Mouse (Mus musculus): ENCODE measurements around the gene Rhd. TPM values are rescaled to one million over a fixed set of nuclear protein-coding genes. Genes with fewer than 3 reads are reported as not detected.

The Rhd gene
- polyA plus RNA-seq, 1 experiment: 0.09 TPM

DNA sequence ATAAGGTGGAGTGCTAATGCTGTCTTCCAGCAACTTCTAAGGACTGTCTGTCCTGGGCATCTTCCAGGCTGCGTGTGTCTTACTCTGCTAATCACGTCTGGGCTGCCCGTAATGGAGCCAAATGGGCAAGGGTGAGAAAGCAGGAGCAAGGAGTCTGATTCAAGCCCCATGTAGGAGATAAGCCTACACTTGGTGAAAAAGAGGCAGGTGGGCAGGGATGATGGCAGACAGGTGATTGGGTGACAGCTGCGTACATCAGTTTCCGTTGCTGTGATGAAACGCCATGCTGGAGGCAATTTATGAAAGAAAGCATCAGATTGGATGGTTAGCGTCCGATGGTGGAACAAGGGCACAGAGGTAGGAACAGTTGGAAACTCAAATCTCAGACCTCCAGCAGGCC is 2.9 kb downstream of the Rhd start:
- H3K27me3 ChIP-seq (replicated peaks; ENCODE audit: control insufficient read depth, insufficient read depth, low read length): no peaks in the 10 kb centered on the region
- H3K4me1 ChIP-seq (ENCODE audit: control insufficient read depth, insufficient read depth, low read length): no peaks in the 10 kb centered on the region; the same call in 1 of the 2 replicates
- H3K27ac ChIP-seq (ENCODE audit: insufficient read depth, low read depth, low read length): no peak overlapping the region
- no peak overlapping the region for H3K4me3 ChIP-seq (ENCODE audit: insufficient read depth, low read depth, low read length)
- no peak for TF ChIP-seq CTCF (conservative IDR thresholded peaks at IDR 0.05; ENCODE audit: insufficient read depth, insufficient read length, low read depth, low read length)
- TF ChIP-seq POLR2A (IDR thresholded peaks at IDR 0.05; ENCODE audit: low read depth, low read length): no peak
- H3K36me3 ChIP-seq (ENCODE audit: control insufficient read depth, insufficient read depth, low read length): no peaks in the 10 kb centered on the region
- DNase-seq: no peak
- whole genome bisulfite sequencing: 90% methylated on average over 8 of the region's 8 CpGs

DNA sequence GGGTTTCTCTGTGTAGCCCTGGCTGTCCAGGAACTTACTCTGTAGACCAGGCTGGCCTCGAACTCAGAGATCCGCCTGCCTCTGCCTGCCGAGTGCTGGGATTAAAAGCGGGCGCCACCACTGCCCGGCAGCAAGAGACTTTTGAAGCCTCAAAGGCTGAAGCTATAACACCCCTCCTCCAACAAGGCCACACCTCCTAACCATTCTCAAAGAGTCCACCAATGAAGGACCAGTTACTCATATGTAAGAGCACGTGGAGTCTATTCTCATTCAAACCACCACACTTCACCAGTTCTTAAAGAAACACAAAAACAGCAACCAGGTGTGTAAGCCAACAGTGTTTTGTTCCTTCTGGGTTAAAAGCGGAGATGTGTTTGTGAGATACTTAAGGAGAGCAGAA is 3.3 kb downstream of the Rhd start:
- H3K36me3 ChIP-seq (ENCODE audit: control insufficient read depth, insufficient read depth, low read length): no peaks in the 10 kb centered on the region
- H3K4me1 ChIP-seq (ENCODE audit: control insufficient read depth, insufficient read depth, low read length): no peaks in the 10 kb centered on the region
- H3K27ac ChIP-seq (ENCODE audit: insufficient read depth, low read depth, low read length): no peak overlapping the region
- H3K4me3 ChIP-seq (ENCODE audit: insufficient read depth, low read depth, low read length): no peak overlapping the region
- TF ChIP-seq POLR2A (IDR thresholded peaks at IDR 0.05; ENCODE audit: low read depth, low read length) (no peak), CTCF (conservative IDR thresholded peaks at IDR 0.05; ENCODE audit: insufficient read depth, insufficient read length, low read depth, low read length) (no peak)
- no peaks in the 10 kb centered on the region for H3K27me3 ChIP-seq (replicated peaks; ENCODE audit: control insufficient read depth, insufficient read depth, low read length)
- 89% methylated on average over 8 of the region's 8 CpGs for WGBS
- DNase-seq: no peak

DNA sequence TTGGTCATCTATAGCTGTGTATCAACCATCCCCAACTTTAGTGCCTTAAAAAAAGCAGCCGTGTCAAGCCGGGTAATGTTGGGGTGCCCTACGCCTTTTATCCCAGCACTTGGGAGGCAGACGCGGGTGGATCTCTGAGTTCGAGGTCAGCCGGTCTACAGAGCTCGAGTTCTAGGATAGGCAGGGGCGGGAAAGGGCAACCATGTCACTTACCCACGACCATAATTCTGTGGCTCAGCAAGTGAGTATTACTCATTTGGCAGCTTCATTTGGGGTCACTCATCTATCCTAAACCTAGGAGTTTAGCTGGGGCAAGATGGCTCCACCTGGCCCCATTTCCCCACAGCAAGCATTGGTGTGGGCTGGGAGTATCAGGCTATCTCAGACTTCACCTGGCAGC is 3.7 kb downstream of the Rhd start:
- WGBS: 91% methylated on average over 10 of the region's 10 CpGs
- DNase-seq: no peak
- Histone ChIP-seq H3K4me1 (ENCODE audit: control insufficient read depth, insufficient read depth, low read length) (no peaks in the 10 kb centered on the region), H3K4me3 (ENCODE audit: insufficient read depth, low read depth, low read length) (no peak overlapping the region), H3K27me3 (replicated peaks; ENCODE audit: control insufficient read depth, insufficient read depth, low read length) (no peaks in the 10 kb centered on the region), H3K36me3 (ENCODE audit: control insufficient read depth, insufficient read depth, low read length) (no peaks in the 10 kb centered on the region), H3K27ac (ENCODE audit: insufficient read depth, low read depth, low read length) (no peak overlapping the region)
- TF ChIP-seq POLR2A (IDR thresholded peaks at IDR 0.05; ENCODE audit: low read depth, low read length) (no peak), CTCF (conservative IDR thresholded peaks at IDR 0.05; ENCODE audit: insufficient read depth, insufficient read length, low read depth, low read length) (no peak)

DNA sequence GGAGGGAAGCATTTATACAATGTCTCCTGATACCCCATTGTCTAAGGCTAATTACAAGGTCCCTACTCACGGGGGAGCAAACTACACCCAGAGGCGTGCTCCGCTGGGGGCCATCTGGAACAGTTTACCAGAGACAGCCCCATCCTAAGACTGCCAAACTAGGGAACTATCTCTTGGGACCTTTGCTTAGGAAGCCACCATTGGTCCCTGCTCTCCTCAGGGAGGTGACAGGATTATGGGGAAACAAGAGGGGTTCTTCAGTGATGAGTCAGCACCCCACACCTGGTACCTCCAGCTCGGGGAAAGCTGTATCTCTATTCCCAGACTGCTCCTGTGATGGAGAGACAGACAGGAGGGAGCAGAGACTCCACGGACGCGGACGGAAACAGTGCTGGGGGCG is 4.2 kb downstream of the Rhd start:
- WGBS: 45% methylated on average over 9 of the region's 9 CpGs
- no peak overlapping the region for H3K27ac ChIP-seq (ENCODE audit: insufficient read depth, low read depth, low read length)
- no peak for TF ChIP-seq CTCF (conservative IDR thresholded peaks at IDR 0.05; ENCODE audit: insufficient read depth, insufficient read length, low read depth, low read length)
- no peak for TF ChIP-seq POLR2A (IDR thresholded peaks at IDR 0.05; ENCODE audit: low read depth, low read length)
- H3K36me3 ChIP-seq (ENCODE audit: control insufficient read depth, insufficient read depth, low read length): no peaks in the 10 kb centered on the region
- no peaks in the 10 kb centered on the region for H3K4me1 ChIP-seq (ENCODE audit: control insufficient read depth, insufficient read depth, low read length)
- DNase-seq: no peak
- no peak overlapping the region for H3K4me3 ChIP-seq (ENCODE audit: insufficient read depth, low read depth, low read length)
- H3K27me3 ChIP-seq (replicated peaks; ENCODE audit: control insufficient read depth, insufficient read depth, low read length): no peaks in the 10 kb centered on the region

DNA sequence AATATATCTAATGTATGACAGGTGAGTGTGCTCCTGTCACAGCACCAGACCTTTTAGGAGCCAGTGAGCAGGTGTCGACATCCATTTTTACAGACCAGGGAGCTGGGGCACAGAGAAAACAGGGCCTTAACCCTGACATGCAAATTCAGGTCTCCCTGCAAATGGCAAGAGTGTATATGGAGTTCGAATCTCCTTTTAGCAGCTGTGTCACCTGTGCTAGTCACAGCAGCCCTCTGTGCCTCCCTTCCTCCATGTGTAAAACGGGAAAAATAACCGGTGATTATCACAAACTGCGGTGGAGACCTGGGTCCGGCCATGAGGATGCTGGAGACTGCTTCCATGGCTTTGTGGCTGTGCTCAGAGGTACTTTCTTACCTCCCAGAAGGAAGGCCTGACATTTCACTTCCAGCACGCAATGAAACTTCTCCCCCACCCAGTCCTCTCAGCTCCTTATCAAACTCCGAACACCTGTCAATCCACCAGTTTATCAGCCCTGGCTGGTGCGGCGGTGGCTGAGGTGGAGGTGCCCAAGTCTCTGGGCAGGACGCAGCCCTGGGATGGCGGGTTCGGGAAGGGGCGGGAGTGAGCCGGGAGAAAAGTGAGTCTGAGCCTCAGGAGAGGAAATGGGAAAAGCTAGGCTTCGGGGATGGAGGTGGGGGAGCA is 4.9 kb downstream of the Rhd start:
- 29% methylated on average over 16 of the region's 16 CpGs for WGBS
- Histone ChIP-seq H3K27me3 (replicated peaks; ENCODE audit: control insufficient read depth, insufficient read depth, low read length) (no peaks in the 10 kb centered on the region), H3K27ac (ENCODE audit: insufficient read depth, low read depth, low read length) (no peak overlapping the region), H3K4me1 (ENCODE audit: control insufficient read depth, insufficient read depth, low read length) (no peaks in the 10 kb centered on the region), H3K36me3 (ENCODE audit: control insufficient read depth, insufficient read depth, low read length) (no peaks in the 10 kb centered on the region), H3K4me3 (ENCODE audit: insufficient read depth, low read depth, low read length) (no peak overlapping the region)
- no peak for DNase-seq
- TF ChIP-seq CTCF (conservative IDR thresholded peaks at IDR 0.05; ENCODE audit: insufficient read depth, insufficient read length, low read depth, low read length): no peak
- no peak for TF ChIP-seq POLR2A (IDR thresholded peaks at IDR 0.05; ENCODE audit: low read depth, low read length)

DNA sequence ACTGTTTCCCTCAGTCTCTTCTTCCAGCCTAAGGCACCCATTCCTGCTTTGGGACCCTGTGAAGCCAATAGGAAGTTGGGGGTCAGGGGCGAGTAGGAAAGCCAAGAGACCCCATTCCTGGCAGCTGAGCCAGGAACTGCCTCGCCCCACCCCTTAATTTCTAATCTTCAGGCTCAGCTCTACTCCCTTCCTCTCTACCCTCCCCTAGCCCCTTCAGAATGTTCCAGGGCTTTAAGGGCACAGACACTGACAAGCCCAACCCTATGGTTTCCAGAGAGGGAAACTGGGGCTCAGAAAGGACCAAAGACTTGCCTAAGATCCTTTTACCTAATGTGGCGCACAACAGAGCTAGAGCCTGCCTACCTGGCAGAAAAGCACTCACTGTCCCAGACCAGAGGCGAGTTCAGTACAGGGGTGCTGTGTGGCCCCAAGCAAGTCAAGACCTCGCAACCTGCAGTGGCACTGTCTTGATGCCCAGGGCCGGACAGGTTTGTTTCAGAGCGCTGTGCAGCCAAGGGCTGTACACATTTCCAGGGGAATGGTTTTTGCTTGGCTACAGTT is 5.6 kb downstream of the Rhd start:
- Histone ChIP-seq H3K36me3 (ENCODE audit: control insufficient read depth, insufficient read depth, low read length) (no peaks in the 10 kb centered on the region), H3K4me3 (ENCODE audit: insufficient read depth, low read depth, low read length) (no peak overlapping the region), H3K27me3 (replicated peaks; ENCODE audit: control insufficient read depth, insufficient read depth, low read length) (no peaks in the 10 kb centered on the region), H3K4me1 (ENCODE audit: control insufficient read depth, insufficient read depth, low read length) (no peaks in the 10 kb centered on the region), H3K27ac (ENCODE audit: insufficient read depth, low read depth, low read length) (no peak overlapping the region)
- DNase-seq: no peak
- no peak for TF ChIP-seq POLR2A (IDR thresholded peaks at IDR 0.05; ENCODE audit: low read depth, low read length)
- no peak for TF ChIP-seq CTCF (conservative IDR thresholded peaks at IDR 0.05; ENCODE audit: insufficient read depth, insufficient read length, low read depth, low read length)
- WGBS: 69% methylated on average over 7 of the region's 7 CpGs

DNA sequence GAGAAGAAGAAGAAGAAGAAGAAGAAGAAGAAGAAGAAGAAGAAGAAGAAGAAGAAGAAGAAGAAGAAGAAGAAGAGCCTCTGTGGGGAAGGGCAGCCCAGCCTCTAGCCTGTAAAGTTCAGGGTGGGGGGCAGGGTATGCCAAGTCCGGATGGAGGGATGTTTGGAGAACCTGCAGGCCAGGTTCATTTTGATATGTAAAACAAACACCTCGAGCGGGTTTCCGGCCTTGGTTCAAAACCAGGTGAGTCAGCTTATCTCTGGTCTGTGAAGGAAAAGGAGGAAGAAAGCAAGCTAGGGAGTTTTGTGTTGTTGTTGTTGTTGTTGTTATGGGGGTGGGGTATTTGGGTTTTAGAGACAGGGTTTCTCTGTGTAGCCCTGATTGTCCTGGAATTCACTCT is 7.1 kb downstream of the Rhd start:
- H3K27me3 ChIP-seq (replicated peaks; ENCODE audit: control insufficient read depth, insufficient read depth, low read length): no peaks in the 10 kb centered on the region
- H3K36me3 ChIP-seq (ENCODE audit: control insufficient read depth, insufficient read depth, low read length): no peaks in the 10 kb centered on the region
- H3K4me1 ChIP-seq (ENCODE audit: control insufficient read depth, insufficient read depth, low read length): no peaks in the 10 kb centered on the region
- DNase-seq: no peak
- WGBS: 77% methylated on average over 4 of the region's 4 CpGs
- H3K4me3 ChIP-seq (ENCODE audit: insufficient read depth, low read depth, low read length): no peak overlapping the region
- H3K27ac ChIP-seq (ENCODE audit: insufficient read depth, low read depth, low read length): no peak overlapping the region
- no peak for TF ChIP-seq CTCF (conservative IDR thresholded peaks at IDR 0.05; ENCODE audit: insufficient read depth, insufficient read length, low read depth, low read length)
- no peak for TF ChIP-seq POLR2A (IDR thresholded peaks at IDR 0.05; ENCODE audit: low read depth, low read length)

All from kidney, adult 2 months (tissue).